Mouse (Mus musculus) monocyte, adult 5-6 weeks (primary cell): ENCODE measurements around the gene Ppp1r10. TPM values are rescaled to one million over a fixed set of nuclear protein-coding genes. Genes with fewer than 3 reads are reported as not detected.

Experiments used
- ATAC-seq: fragments of 153-309, 156-312 bp; replicated peaks from 2 replicates; pipeline ENCODE4 v1.8.0; 2017; ENCODE audit warnings: mild to moderate bottlenecking; ENCODE audit not compliant: low TSS enrichment, insufficient number of reproducible peaks, severe bottlenecking, poor library complexity, low FRiP score
- total RNA-seq: library from RNA; stranded (forward); fragments of 200-1000, 200-491, 200-594 nt; gene quantifications from 3 replicates; pipeline ENCODE4 v1.2.3, GENCODE M21; 2017

Gene Ppp1r10
- 103 to 230 TPM (median 106 TPM) in 3 replicates for total RNA-seq

- ATAC-seq, result peak; percentile 76
These were observed at the start of gene Ppp1r10, which contains the start of gene Mrps18b for GRCm38 (mm10) chr17:35916297-35917142. TSS of gene Ppp1r10 (plus strand) at chr17:35916434. TSS of gene Mrps18b (minus strand) at chr17:35916389.

- no peak for ATAC-seq
These were observed 49.0 kb upstream of the Ppp1r10 start for GRCm38 (mm10) chr17:35866911-35867890.

GRCm38 (mm10) chr17:35868165-35868820 is 47.9 kb upstream of the Ppp1r10 start:
- ATAC-seq, result no peak

- no peak for ATAC-seq
These were observed 47.3 kb upstream of the Ppp1r10 start for GRCm38 (mm10) chr17:35868961-35869345.

GRCm38 (mm10) chr17:35869346-35870067 is 46.7 kb upstream of the Ppp1r10 start:
- ATAC-seq, result peak; percentile 0; the same call in 1 of the 2 replicates

GRCm38 (mm10) chr17:35870151-35870883 is 45.9 kb upstream of the Ppp1r10 start:
- peak; percentile 56 for ATAC-seq

GRCm38 (mm10) chr17:35870884-35871696 is 45.1 kb upstream of the Ppp1r10 start:
- ATAC-seq, result no peak

- ATAC-seq, result peak; percentile 63
These were observed 42.3 kb upstream of the Ppp1r10 start for GRCm38 (mm10) chr17:35873774-35874519.

GRCm38 (mm10) chr17:35874721-35875120 is 41.5 kb upstream of the Ppp1r10 start:
- ATAC-seq, result no peak

- peak; percentile 97 for ATAC-seq
These were observed 36.8 kb upstream of the Ppp1r10 start, which contains the start of gene Dhx16 for GRCm38 (mm10) chr17:35879245-35880057. TSS of gene Dhx16 (plus strand) at chr17:35879819.

GRCm38 (mm10) chr17:35882924-35883323 is 33.3 kb upstream of the Ppp1r10 start:
- ATAC-seq, result no peak

- ATAC-seq, result no peak
These were observed 32.5 kb upstream of the Ppp1r10 start for GRCm38 (mm10) chr17:35883777-35884176.

GRCm38 (mm10) chr17:35887725-35888124 is 28.5 kb upstream of the Ppp1r10 start:
- no peak for ATAC-seq

- ATAC-seq, result peak; percentile 34; the same call in 1 of the 2 replicates
These were observed 19.2 kb upstream of the Ppp1r10 start, which contains the start of gene 2310061I04Rik for GRCm38 (mm10) chr17:35896781-35897643. TSS of gene 2310061I04Rik (minus strand) at chr17:35897431.
